Mouse (Mus musculus) stomach, embryonic 14.5 days (tissue): Measurements from ENCODE around the gene Krtap12-1. TPM values are rescaled to one million over a fixed set of nuclear protein-coding genes. Genes with fewer than 3 reads are reported as not detected.
"Not testable (repeated sequence)": the region's sequence is repeated elsewhere in the genome, so short reads cannot be mapped to it uniquely, and the experiment has no call there.

Experiments used
- ATAC-seq: fragments of 200-750 bp; cut with Nextera tagmentation; 2 replicates; pipeline ENCODE4 v1.8.0; 2017; ENCODE audit warnings: low read depth, moderate TSS enrichment; ENCODE audit not compliant: insufficient number of reproducible peaks, insufficient read depth, low FRiP score
- H3K27ac ChIP-seq: fragments of 300-500 bp; sonication (generic); 2 replicates; pipeline ENCODE4 v1.5.1; 2014; ENCODE audit warnings: mild to moderate bottlenecking, low read length, moderate library complexity, mixed read lengths
- H3K27me3 ChIP-seq: fragments of 300-500 bp; sonication (generic); 2 replicates; pipeline ENCODE4 v1.6.1; 2014; ENCODE audit warnings: low read length, control low read depth, mixed read lengths; ENCODE audit not compliant: control insufficient read depth, insufficient read depth
- H3K36me3 ChIP-seq: fragments of 300-500 bp; sonication (generic); 2 replicates; pipeline ENCODE4 v1.6.1; 2014; ENCODE audit warnings: mild to moderate bottlenecking, control low read depth, low read length, moderate library complexity, mixed read lengths; ENCODE audit not compliant: control insufficient read depth, insufficient read depth
- H3K4me1 ChIP-seq: fragments of 300-500 bp; sonication (generic); 2 replicates; pipeline ENCODE4 v1.6.1; 2014; ENCODE audit warnings: low read length, control low read depth, mixed read lengths; ENCODE audit not compliant: control insufficient read depth, insufficient read depth
- H3K4me2 ChIP-seq: fragments of 300-500 bp; sonication (generic); replicated peaks from 2 replicates; pipeline ENCODE4 v1.6.1; 2014; ENCODE audit warnings: low read depth, low read length, control low read depth
- H3K4me3 ChIP-seq: fragments of 300-500 bp; sonication (generic); 2 replicates; pipeline ENCODE4 v1.5.1; 2014; ENCODE audit warnings: low read depth, low read length, control low read depth
- H3K9ac ChIP-seq: fragments of 300-500 bp; sonication (generic); replicated peaks from 2 replicates; pipeline ENCODE4 v1.6.1; 2014; ENCODE audit warnings: low read depth, mild to moderate bottlenecking, control low read depth, low read length, moderate library complexity, mixed read lengths
- H3K9me3 ChIP-seq: fragments of 300-500 bp; sonication (generic); 2 replicates; pipeline ENCODE4 v1.6.1; 2016; ENCODE audit warnings: low read depth, low read length, control low read depth; ENCODE audit not compliant: control insufficient read depth
- WGBS: fragments of 180-500 bp; shearing (Covaris S2); extraction: QIAGEN DNeasy Blood & Tissue Kit; methylation state at CpG from one replicate; pipeline ENCODE4 v1.1.7; 2014; 5-methylcytosine and 5-hydroxymethylcytosine counted together
- polyA plus RNA-seq: library from polyadenylated mRNA; unstranded; fragments of >200 nt; fragmentation: Nextera tagmentation; extraction: Ambion mirVana; gene quantifications from 2 replicates; pipeline ENCODE4 v1.2.1, GENCODE M21; 2014

The Krtap12-1 gene
- polyA plus RNA-seq, 1 experiment from 2014 or later: not detected

GRCm38 (mm10) chr10:77752312-77752711 is 31.9 kb downstream of the Krtap12-1 start:
- H3K9me3 ChIP-seq, H3K36me3 ChIP-seq, H3K27me3 ChIP-seq, H3K9ac ChIP-seq, H3K4me1 ChIP-seq, H3K4me2 ChIP-seq, ATAC-seq, H3K27ac ChIP-seq, H3K4me3 ChIP-seq: not testable (repeated sequence)
- WGBS: 59% methylated on average over 3 of the region's 3 CpGs

DNA sequence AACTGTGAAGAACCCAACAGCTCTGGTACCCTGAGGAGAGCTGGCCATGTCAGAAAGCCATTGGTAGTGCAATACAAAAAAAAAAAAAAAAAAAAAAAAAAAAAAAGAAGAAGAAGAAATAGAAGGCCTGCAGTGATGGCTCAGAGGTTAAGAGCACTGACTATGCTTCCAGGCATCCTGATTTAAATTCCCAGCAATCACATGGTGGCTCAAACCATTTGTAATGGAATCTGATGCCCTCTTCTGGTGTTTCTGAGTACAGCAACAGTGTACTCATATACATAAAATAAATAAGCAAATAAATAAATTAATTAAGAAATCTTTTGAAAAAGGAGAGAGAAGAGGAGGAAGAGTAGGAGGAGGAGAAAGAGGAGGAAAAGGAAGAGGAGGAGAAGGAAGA is 33.0 kb downstream of the Krtap12-1 start:
- no peaks in the 10 kb centered on the region for H3K4me1 ChIP-seq
- no peak overlapping the region for H3K27ac ChIP-seq
- no peaks in the 10 kb centered on the region for H3K27me3 ChIP-seq
- H3K9me3 ChIP-seq: no peaks in the 10 kb centered on the region
- H3K4me3 ChIP-seq: no peak overlapping the region
- H3K4me2 ChIP-seq: no peak overlapping the region
- H3K9ac ChIP-seq: no peak overlapping the region
- no peak for ATAC-seq
- no peaks in the 10 kb centered on the region for H3K36me3 ChIP-seq

- H3K27me3 ChIP-seq, H3K4me3 ChIP-seq, H3K36me3 ChIP-seq, ATAC-seq, H3K4me2 ChIP-seq, H3K4me1 ChIP-seq, H3K9ac ChIP-seq, H3K9me3 ChIP-seq, H3K27ac ChIP-seq: not testable (repeated sequence)
- WGBS: no CpG with 5 or more reads among the region's 1 CpGs
These were observed 39.2 kb downstream of the Krtap12-1 start, which contains the start of gene Gm3233 for GRCm38 (mm10) chr10:77759582-77759981. TSS of gene Gm3233 (minus strand) at chr10:77759682.

DNA sequence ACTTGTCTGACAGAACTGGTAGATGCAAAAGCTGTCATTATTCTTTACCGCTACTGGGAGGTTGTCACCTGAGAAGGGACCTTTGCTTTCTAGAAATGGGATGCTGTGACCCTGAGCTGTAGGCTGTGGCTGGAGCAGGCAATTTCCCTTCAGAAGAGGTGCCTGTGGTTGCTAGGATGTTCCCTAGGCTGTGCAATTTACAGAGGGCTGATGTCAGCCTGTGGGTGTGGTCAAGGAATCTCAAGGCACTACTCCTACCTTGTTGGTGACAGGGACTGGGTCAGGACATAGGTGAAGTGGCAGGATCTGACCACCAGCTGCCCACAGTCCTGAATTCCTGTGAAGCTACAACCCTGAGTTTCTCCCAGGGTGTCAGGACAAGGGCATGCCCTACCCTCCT is 49.3 kb downstream of the Krtap12-1 start:
- Histone ChIP-seq H3K4me3 (no peak overlapping the region), H3K9me3 (no peaks in the 10 kb centered on the region), H3K9ac (no peak overlapping the region), H3K27ac (no peak overlapping the region), H3K27me3 (no peaks in the 10 kb centered on the region), H3K4me1 (no peaks in the 10 kb centered on the region), H3K4me2 (no peak overlapping the region), H3K36me3 (no peaks in the 10 kb centered on the region)
- ATAC-seq: no peak
- 56% methylated on average over 1 of the region's 1 CpGs for WGBS

Other genes starting within 250 kb of the Krtap12-1 start
- 31.0 and 34.2 TPM in 2 replicates for gene Fam207a, start 204.8 kb upstream of the Krtap12-1 start, polyA plus RNA-seq
- 2.7 and 3.1 TPM in 2 replicates for gene Itgb2, start 190.3 kb upstream of the Krtap12-1 start, polyA plus RNA-seq
- gene Pttg1ip, start 138.9 kb upstream of the Krtap12-1 start, polyA plus RNA-seq: 198 and 200 TPM in 2 replicates
- 324 and 346 TPM in 2 replicates for gene Sumo3, start 114.5 kb upstream of the Krtap12-1 start, polyA plus RNA-seq
- 6.5 TPM in 1 of 2 replicates, not detected in the other for gene Gm49325, start 114.4 kb upstream of the Krtap12-1 start, polyA plus RNA-seq
- 41.5 and 44.3 TPM in 2 replicates for gene Ube2g2, start 98.3 kb upstream of the Krtap12-1 start, polyA plus RNA-seq
- gene Tspear, start 34.0 kb upstream of the Krtap12-1 start, polyA plus RNA-seq: 0.71 and 1.2 TPM in 2 replicates
- gene Gm19402, start 29.8 kb upstream of the Krtap12-1 start, polyA plus RNA-seq: not detected in 2 replicates
- gene Gm9508, start 23.4 kb upstream of the Krtap12-1 start, polyA plus RNA-seq: not detected in 2 replicates
- gene Gm10272, start 14.0 kb upstream of the Krtap12-1 start, polyA plus RNA-seq: not detected in 2 replicates
- gene Gm10024, start 9.1 kb upstream of the Krtap12-1 start, polyA plus RNA-seq: not detected in 2 replicates
- gene Gm10142, start 4.8 kb upstream of the Krtap12-1 start, polyA plus RNA-seq: not detected in 2 replicates
- gene Gm10100, start 5.9 kb downstream of the Krtap12-1 start, polyA plus RNA-seq: not detected in 2 replicates
- not detected in 2 replicates for gene Gm18596, start 22.0 kb downstream of the Krtap12-1 start, polyA plus RNA-seq
- gene Gm9736, start 30.8 kb downstream of the Krtap12-1 start, polyA plus RNA-seq: not detected in 2 replicates
- not detected in 2 replicates for gene Gm3233, start 39.1 kb downstream of the Krtap12-1 start, polyA plus RNA-seq
- not detected in 2 replicates for gene Gm3238, start 50.7 kb downstream of the Krtap12-1 start, polyA plus RNA-seq
- not detected in 2 replicates for gene Gm7138, start 56.3 kb downstream of the Krtap12-1 start, polyA plus RNA-seq
- gene Gm3250, start 61.9 kb downstream of the Krtap12-1 start, polyA plus RNA-seq: not detected in 2 replicates
- gene Gm7137, start 67.6 kb downstream of the Krtap12-1 start, polyA plus RNA-seq: not detected in 2 replicates
- not detected in 2 replicates for gene Gm9639, start 74.5 kb downstream of the Krtap12-1 start, polyA plus RNA-seq
- not detected in 2 replicates for gene Gm19668, start 78.5 kb downstream of the Krtap12-1 start, polyA plus RNA-seq
- gene Gm9507, start 91.2 kb downstream of the Krtap12-1 start, polyA plus RNA-seq: not detected in 2 replicates
- not detected in 2 replicates for gene Gm2696, start 94.1 kb downstream of the Krtap12-1 start, polyA plus RNA-seq
- not detected in 2 replicates for gene Krtap10-4, start 106.5 kb downstream of the Krtap12-1 start, polyA plus RNA-seq
- not detected in 2 replicates for gene Krtap10-10, start 115.3 kb downstream of the Krtap12-1 start, polyA plus RNA-seq
- not detected in 2 replicates for gene Gm36176, start 126.2 kb downstream of the Krtap12-1 start, polyA plus RNA-seq
- not detected in 2 replicates for gene Gm10318, start 132.3 kb downstream of the Krtap12-1 start, polyA plus RNA-seq
- gene Gm3285, start 141.4 kb downstream of the Krtap12-1 start, polyA plus RNA-seq: not detected in 2 replicates
- 5.4 and 6.7 TPM in 2 replicates for gene Lrrc3, start 181.9 kb downstream of the Krtap12-1 start, polyA plus RNA-seq
- gene Trpm2, start 250.0 kb downstream of the Krtap12-1 start, polyA plus RNA-seq: 1.5 TPM in 2 replicates